Mouse (Mus musculus) limb, embryonic 14.5 days (tissue): ENCODE results near the gene Igsf21. TPM values are rescaled to one million over a fixed set of nuclear protein-coding genes. Genes with fewer than 3 reads are reported as not detected.

Experiments used
- ATAC-seq: fragments of 200-750 bp; cut with Nextera tagmentation; 2 replicates; pipeline ENCODE4 v1.8.0; 2017; ENCODE audit warnings: low read depth, moderate number of reproducible peaks, moderate TSS enrichment; ENCODE audit not compliant: low FRiP score
- DNase-seq: peaks from one replicate; pipeline ENCODE4 v3.0.0-alpha.2; 2015; ENCODE audit warnings: low spot score
- H3K27ac ChIP-seq: fragments of 300-500 bp; sonication (generic); replicated peaks from 2 replicates; pipeline ENCODE4 v1.5.1; 2014; ENCODE audit warnings: low read depth, mild to moderate bottlenecking, low read length, moderate library complexity, mixed read lengths
- H3K27me3 ChIP-seq: fragments of 300-500 bp; sonication (generic); 2 replicates; pipeline ENCODE4 v1.6.1; 2014; ENCODE audit warnings: low read length, mixed read lengths; ENCODE audit not compliant: control insufficient read depth, insufficient read depth
- H3K36me3 ChIP-seq: fragments of 300-500 bp; sonication (generic); 2 replicates; pipeline ENCODE4 v1.6.1; 2014; ENCODE audit warnings: mild to moderate bottlenecking, low read length, moderate library complexity, mixed read lengths; ENCODE audit not compliant: control insufficient read depth, insufficient read depth
- H3K4me1 ChIP-seq: fragments of 300-500 bp; sonication (generic); 2 replicates; pipeline ENCODE4 v1.6.1; 2014; ENCODE audit warnings: antibody characterized with exemption, low read length, mixed read lengths; ENCODE audit not compliant: control insufficient read depth, insufficient read depth
- H3K4me2 ChIP-seq: fragments of 300-500 bp; sonication (generic); replicated peaks from 2 replicates; pipeline ENCODE4 v1.6.1; 2014; ENCODE audit warnings: low read depth, mild to moderate bottlenecking, low read length, moderate library complexity; ENCODE audit not compliant: severe bottlenecking
- H3K4me3 ChIP-seq: fragments of 300-500 bp; sonication (generic); replicated peaks from 2 replicates; pipeline ENCODE4 v1.5.1; 2014; ENCODE audit warnings: low read length
- H3K9ac ChIP-seq: fragments of 300-500 bp; sonication (generic); 2 replicates; pipeline ENCODE4 v1.6.1; 2014; ENCODE audit warnings: mild to moderate bottlenecking, low read depth, low read length, moderate library complexity; ENCODE audit not compliant: severe bottlenecking
- H3K9me3 ChIP-seq: fragments of 300-500 bp; sonication (generic); 2 replicates; pipeline ENCODE4 v1.6.1; 2016; ENCODE audit warnings: low read length; ENCODE audit not compliant: control insufficient read depth
- POLR2A ChIP-seq: fragments of 200-500 bp; IDR thresholded peaks from 2 replicates; pipeline ENCODE4 v1.8.0; 2012; ENCODE audit warnings: inconsistent platforms, mild to moderate bottlenecking, moderate library complexity, borderline replicate concordance; ENCODE audit not compliant: insufficient read depth, insufficient read length; ENCODE audit errors: extremely low read depth
- WGBS: fragments of 180-500 bp; shearing (Covaris S2); extraction: QIAGEN DNeasy Blood & Tissue Kit; methylation state at CpG from one replicate; pipeline ENCODE4 v1.1.7; 2014; 5-methylcytosine and 5-hydroxymethylcytosine counted together
- polyA plus RNA-seq, 2 experiments: library from polyadenylated mRNA; depleted of rRNA in 1 of 2; stranded (reverse) in 1 of 2; unstranded in 1 of 2; fragments of >200 nt; fragmentation: Nextera tagmentation in 1 of 2; extraction: Ambion mirVana in 1 of 2; gene quantifications; 2 replicates each; pipeline versions ENCODE4 v1.2.1 to v1.2.3; 2012 to 2014

Gene Igsf21
- polyA plus RNA-seq, 2 experiments: 0.45 to 0.55 TPM

DNA sequence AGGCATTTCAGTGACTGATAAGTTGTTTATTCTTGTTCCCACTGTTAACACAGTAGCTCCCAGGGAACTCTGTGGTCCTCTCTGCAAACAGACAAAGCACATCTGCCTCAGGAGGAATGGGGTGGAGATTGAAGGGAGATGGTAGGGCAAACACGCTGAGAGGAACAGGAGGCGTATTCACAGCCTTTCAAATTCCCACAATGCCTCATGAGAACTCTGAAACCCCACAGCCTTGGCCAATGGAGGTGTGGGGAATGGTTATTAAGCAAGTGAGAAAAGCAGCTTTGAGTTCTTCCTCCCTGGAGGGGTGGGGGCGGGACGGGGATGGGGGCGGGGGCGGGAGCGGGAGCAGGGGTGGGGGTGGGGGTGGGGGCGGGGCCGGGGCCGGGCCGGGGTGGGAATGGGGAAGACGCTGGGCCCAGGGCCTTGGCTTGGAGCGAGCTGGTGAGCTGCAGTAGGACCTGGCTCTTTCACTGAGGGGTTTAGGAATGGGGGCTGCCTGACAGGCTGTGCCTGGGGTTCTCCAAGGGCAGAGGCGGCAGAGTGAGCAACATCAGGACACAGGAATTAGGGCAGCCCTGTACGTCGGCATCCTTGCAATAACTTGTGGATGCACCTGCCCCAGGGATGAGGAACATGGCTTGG is 253.4 kb downstream of the Igsf21 start:
- no peaks in the 10 kb centered on the region for H3K36me3 ChIP-seq
- no peak for ATAC-seq
- no peak overlapping the region; the same call in 1 of the 2 replicates for H3K4me2 ChIP-seq
- H3K9ac ChIP-seq: no peak overlapping the region
- no peaks in the 10 kb centered on the region for H3K4me1 ChIP-seq
- no peak for DNase-seq
- H3K4me3 ChIP-seq: no peak overlapping the region
- no peak for TF ChIP-seq POLR2A
- 11% methylated on average over 7 of the region's 16 CpGs for WGBS
- H3K27ac ChIP-seq: no peak overlapping the region
- H3K9me3 ChIP-seq: no peaks in the 10 kb centered on the region; the same call in 1 of the 2 replicates
- no peaks in the 10 kb centered on the region for H3K27me3 ChIP-seq

DNA sequence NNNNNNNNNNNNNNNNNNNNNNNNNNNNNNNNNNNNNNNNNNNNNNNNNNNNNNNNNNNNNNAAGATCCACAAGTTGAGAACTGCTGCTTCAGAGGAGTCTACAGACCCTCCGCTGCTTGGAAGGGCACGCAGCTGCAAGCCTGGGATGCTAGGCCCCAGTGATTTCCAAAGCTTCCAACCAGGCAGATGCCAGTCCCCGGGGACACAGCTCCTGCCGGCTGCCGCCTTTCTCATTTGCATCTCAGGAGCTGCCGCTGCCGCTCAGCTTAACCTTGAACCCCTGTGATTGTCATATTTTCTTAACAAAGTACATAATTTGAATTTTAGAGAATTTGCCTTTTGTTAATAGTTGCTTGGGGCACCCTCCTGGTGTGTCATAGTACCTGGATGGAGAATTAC is 259.7 kb downstream of the Igsf21 start:
- Histone ChIP-seq H3K36me3 (no peaks in the 10 kb centered on the region), H3K4me2 (no peak overlapping the region), H3K27ac (no peak overlapping the region), H3K4me1 (no peaks in the 10 kb centered on the region), H3K9ac (no peak overlapping the region), H3K27me3 (no peaks in the 10 kb centered on the region), H3K4me3 (no peak overlapping the region), H3K9me3 (no peaks in the 10 kb centered on the region)
- no peak for TF ChIP-seq POLR2A
- no peak for DNase-seq
- no peak for ATAC-seq
- WGBS: 36% methylated on average over 7 of the region's 7 CpGs

DNA sequence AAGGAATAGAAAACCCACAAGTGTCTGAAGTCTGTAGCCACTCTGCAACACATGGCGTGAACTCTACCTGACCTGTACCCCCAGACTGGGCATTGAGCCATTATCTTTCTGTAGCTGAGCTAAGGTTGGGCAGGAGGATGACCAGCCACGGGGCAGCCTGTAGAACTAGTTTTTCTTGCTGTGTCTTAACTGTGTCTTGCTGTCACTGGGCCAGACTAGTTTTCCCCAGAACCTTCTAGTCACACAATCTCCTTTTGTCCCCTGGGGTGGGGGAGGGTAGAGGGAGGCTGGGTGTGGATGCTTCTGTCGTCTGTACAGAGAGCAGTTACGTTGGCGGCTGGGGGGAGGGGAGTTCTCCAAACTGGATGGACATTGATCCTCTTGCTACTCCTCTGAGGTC is 267.9 kb downstream of the Igsf21 start:
- no peak for ATAC-seq
- 45% methylated on average over 5 of the region's 5 CpGs for WGBS

DNA sequence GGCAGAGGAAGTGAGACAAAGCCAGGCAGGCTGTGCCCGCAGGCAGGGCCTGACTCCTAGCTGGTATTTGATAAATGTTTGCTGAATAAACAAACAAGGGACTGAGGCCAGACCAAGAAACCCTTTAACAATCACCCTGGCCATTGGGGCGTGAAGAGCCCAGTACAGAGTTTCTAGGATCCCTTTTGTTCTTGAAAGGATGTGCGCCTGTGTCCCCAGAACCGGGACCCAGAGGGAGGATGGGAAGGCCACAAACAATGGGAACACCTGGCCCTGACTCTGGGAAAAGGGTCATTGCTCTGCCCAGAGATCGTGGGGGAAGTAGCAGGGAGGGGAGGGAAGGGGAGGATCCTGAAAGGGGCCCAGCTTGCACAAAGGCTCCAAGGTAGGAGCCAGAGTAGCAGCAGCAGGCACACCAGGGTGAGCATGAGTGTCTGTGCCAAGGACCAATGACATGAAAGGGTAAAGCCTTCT is 269.2 kb downstream of the Igsf21 start:
- no peak for ATAC-seq
- H3K9ac ChIP-seq: no peak overlapping the region
- H3K4me1 ChIP-seq: no peaks in the 10 kb centered on the region
- no peaks in the 10 kb centered on the region for H3K27me3 ChIP-seq
- TF ChIP-seq POLR2A: no peak
- WGBS: 24% methylated on average over 5 of the region's 5 CpGs
- H3K9me3 ChIP-seq: no peaks in the 10 kb centered on the region
- no peak for DNase-seq
- H3K36me3 ChIP-seq: no peaks in the 10 kb centered on the region
- no peak overlapping the region for H3K27ac ChIP-seq
- H3K4me2 ChIP-seq: no peak overlapping the region
- no peak overlapping the region for H3K4me3 ChIP-seq

More for the DNA sequence above, 267.9 kb downstream of the Igsf21 start:
- Histone ChIP-seq H3K4me3 (no peak overlapping the region), H3K9ac (no peak overlapping the region), H3K4me1 (no peaks in the 10 kb centered on the region), H3K4me2 (no peak overlapping the region), H3K27me3 (no peaks in the 10 kb centered on the region), H3K9me3 (no peaks in the 10 kb centered on the region), H3K27ac (no peak overlapping the region), H3K36me3 (no peaks in the 10 kb centered on the region)
- DNase-seq: no peak
- no peak for TF ChIP-seq POLR2A
